Comparison of ENCODE assay signal across 25 mouse cellular contexts in the genomic region with DNA sequence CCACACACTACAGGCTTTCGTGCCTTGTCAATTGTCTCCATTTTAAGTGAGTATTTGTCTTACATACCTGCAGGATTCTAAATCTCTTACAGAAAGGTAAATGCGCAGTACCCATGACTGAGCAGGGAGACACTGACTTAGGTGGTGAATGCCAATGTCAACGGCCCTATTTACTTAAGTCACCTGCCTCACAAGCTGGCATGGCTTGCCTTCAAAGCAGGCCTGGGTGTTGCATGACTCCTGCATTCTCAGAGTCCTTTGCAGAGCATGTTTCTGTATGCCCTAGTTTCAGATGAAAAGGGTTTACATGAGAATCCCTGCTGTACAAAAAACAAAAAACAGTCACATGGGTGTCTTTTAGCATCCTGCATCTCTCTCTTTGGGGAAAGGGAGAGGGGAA.
"Had no signal": no experiment of that assay in that cellular context is flagged by ENCODE, and none has a peak within 500 bp of the region (broad histone marks: within the 10 kb centered on the region; RNA-seq: fewer than 3 reads in every experiment).

No protein-coding gene starts in this region.

- H3K27ac ChIP-seq: gastrocnemius, adult 2 months; heart, embryonic 10.5 days; hindbrain, embryonic 10.5 days; hindbrain, embryonic 12.5 days; hindbrain, embryonic 14.5 days; limb, embryonic 10.5 days; limb, embryonic 12.5 days; liver, embryonic 13.5 days; liver, embryonic 15.5 days had no signal

- H3K9me3 ChIP-seq: heart, embryonic 10.5 days; heart, embryonic 12.5 days; hindbrain, embryonic 10.5 days; hindbrain, embryonic 12.5 days; limb, embryonic 10.5 days; limb, embryonic 12.5 days; liver, embryonic 13.5 days; liver, embryonic 15.5 days had no signal

- H3K4me1 ChIP-seq: heart, embryonic 10.5 days; heart, embryonic 12.5 days; hindbrain, embryonic 10.5 days; hindbrain, embryonic 12.5 days; limb, embryonic 10.5 days; limb, embryonic 12.5 days; liver, embryonic 13.5 days; liver, embryonic 15.5 days had no signal

- H3K4me3 ChIP-seq: gastrocnemius, adult 2 months; heart, embryonic 10.5 days; heart, embryonic 12.5 days; hindbrain, embryonic 10.5 days; hindbrain, embryonic 12.5 days; limb, embryonic 10.5 days; limb, embryonic 12.5 days; liver, embryonic 13.5 days; liver, embryonic 15.5 days had no signal

- H3K36me3 ChIP-seq: heart, embryonic 10.5 days; heart, embryonic 12.5 days; hindbrain, embryonic 10.5 days; hindbrain, embryonic 12.5 days; limb, embryonic 10.5 days; limb, embryonic 12.5 days; liver, embryonic 13.5 days; liver, embryonic 15.5 days had no signal

- H3K27me3 ChIP-seq: heart, embryonic 12.5 days; hindbrain, embryonic 12.5 days; limb, embryonic 12.5 days; liver, embryonic 13.5 days; liver, embryonic 15.5 days had no signal

- H3K4me2 ChIP-seq: heart, embryonic 12.5 days; hindbrain, embryonic 12.5 days; hindbrain, embryonic 14.5 days; limb, embryonic 12.5 days; liver, embryonic 13.5 days; liver, embryonic 15.5 days had no signal

- H3K9ac ChIP-seq: heart, embryonic 12.5 days; hindbrain, embryonic 12.5 days; hindbrain, embryonic 14.5 days; limb, embryonic 12.5 days; liver, embryonic 13.5 days; liver, embryonic 15.5 days; liver, postnatal 0 days had no signal

- ATAC-seq: hindbrain, embryonic 16.5 days; inflammation-experienced regulatory T-cells, adult 6 months; intestine, postnatal 0 days; liver, postnatal 0 days had no signal

- DNase-seq: gastrocnemius, adult 2 months; gastrocnemius, postnatal 10 days; gastrocnemius, postnatal 25 days; heart, postnatal 10 days; heart, postnatal 4 days; kidney, adult 18-20 months; kidney, adult 8-10 months; kidney, postnatal 10 days; kidney, postnatal 25 days; kidney, postnatal 4 days; layer of hippocampus, adult 9-11 months; liver; liver, embryonic 13.5 days; liver, postnatal 0 days had no signal
